Mouse (Mus musculus) hindbrain, embryonic 11.5 days (tissue): ENCODE data around the gene Rnf212. TPM values are rescaled to one million over a fixed set of nuclear protein-coding genes. Genes with fewer than 3 reads are reported as not detected.

Source experiments
- ATAC-seq: fragments of 200-750 bp; cut with Nextera tagmentation; 2 replicates; pipeline ENCODE4 v1.8.0; 2017; ENCODE audit warnings: mild to moderate bottlenecking, moderate TSS enrichment, moderate library complexity; ENCODE audit not compliant: low FRiP score
- DNase-seq: peaks from one replicate; pipeline ENCODE4 v3.0.0-alpha.2; 2015; ENCODE audit warnings: low spot score
- H3K27ac ChIP-seq: fragments of 300-500 bp; sonication (generic); 2 replicates; pipeline ENCODE4 v1.5.1; 2014; ENCODE audit warnings: mild to moderate bottlenecking, low read depth, low read length
- H3K27me3 ChIP-seq: fragments of 300-500 bp; sonication (generic); 2 replicates; pipeline ENCODE4 v1.6.1; 2014; ENCODE audit warnings: mild to moderate bottlenecking, low read length, moderate library complexity, mixed read lengths; ENCODE audit not compliant: control insufficient read depth, insufficient read depth
- H3K36me3 ChIP-seq: fragments of 300-500 bp; sonication (generic); 2 replicates; pipeline ENCODE4 v1.6.1; 2014; ENCODE audit warnings: mild to moderate bottlenecking, low read length, moderate library complexity, mixed read lengths; ENCODE audit not compliant: control insufficient read depth, insufficient read depth
- H3K4me1 ChIP-seq: fragments of 300-500 bp; sonication (generic); replicated peaks from 2 replicates; pipeline ENCODE4 v1.6.1; 2014; ENCODE audit warnings: low read length, mixed read lengths; ENCODE audit not compliant: control insufficient read depth, insufficient read depth
- H3K4me2 ChIP-seq: fragments of 300-500 bp; sonication (generic); replicated peaks from 2 replicates; pipeline ENCODE4 v1.6.1; 2014; ENCODE audit warnings: mild to moderate bottlenecking, low read depth, low read length
- H3K4me3 ChIP-seq: fragments of 300-500 bp; sonication (generic); 2 replicates; pipeline ENCODE4 v1.5.1; 2014; ENCODE audit warnings: low read depth, low read length
- H3K9ac ChIP-seq: fragments of 300-500 bp; sonication (generic); 2 replicates; pipeline ENCODE4 v1.6.1; 2014; ENCODE audit warnings: low read depth, low read length
- H3K9me3 ChIP-seq: fragments of 300-500 bp; sonication (generic); 2 replicates; pipeline ENCODE4 v1.6.1; 2016; ENCODE audit warnings: low read length; ENCODE audit not compliant: control insufficient read depth
- WGBS: fragments of 180-500 bp; shearing (Covaris S2); extraction: QIAGEN DNeasy Blood & Tissue Kit; methylation state at CpG from one replicate; pipeline ENCODE4 v1.1.7; 2014; 5-methylcytosine and 5-hydroxymethylcytosine counted together
- polyA plus RNA-seq: library from polyadenylated mRNA; unstranded; fragments of >200 nt; fragmentation: Nextera tagmentation; extraction: Ambion mirVana; gene quantifications from 2 replicates; pipeline ENCODE4 v1.2.1, GENCODE M21; 2014

Rnf212 gene
- polyA plus RNA-seq, 1 experiment from 2014 or later, result 1.1 TPM

GRCm38 (mm10) chr5:108750328-108751210, 24.2 kb downstream of the Rnf212 start:
- Histone ChIP-seq H3K4me3 (no peak overlapping the region), H3K9me3 (no peaks in the 10 kb centered on the region), H3K27ac (no peak overlapping the region), H3K4me1 (no peaks in the 10 kb centered on the region), H3K36me3 (no peaks in the 10 kb centered on the region), H3K4me2 (no peak overlapping the region), H3K27me3 (no peaks in the 10 kb centered on the region), H3K9ac (no peak overlapping the region)
- DNase-seq (no peak), ATAC-seq (no peak)
- 79% methylated on average over 5 of the region's 5 CpGs for WGBS

DNA sequence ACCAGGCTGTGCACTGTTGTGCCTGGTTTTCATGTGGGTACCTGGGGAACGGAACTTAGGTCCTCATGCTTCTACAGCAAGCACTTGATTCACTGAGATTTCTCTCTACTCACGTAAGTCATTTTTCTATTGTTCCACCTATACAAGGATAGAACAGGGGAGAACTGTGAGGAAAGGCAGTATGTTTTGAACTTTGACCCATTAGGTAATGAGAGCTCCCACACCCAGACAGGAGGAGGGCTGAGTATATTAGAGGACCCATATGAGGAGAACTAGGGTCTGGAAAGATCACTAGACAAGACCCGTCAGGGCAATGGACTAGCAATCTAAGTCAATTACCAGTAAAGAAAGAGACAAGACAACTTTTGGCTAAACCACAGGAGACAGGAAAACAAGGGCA, 30.2 kb downstream of the Rnf212 start:
- Histone ChIP-seq H3K9me3 (no peaks in the 10 kb centered on the region), H3K27me3 (no peaks in the 10 kb centered on the region), H3K36me3 (no peaks in the 10 kb centered on the region), H3K4me1 (no peaks in the 10 kb centered on the region), H3K4me3 (no peak overlapping the region), H3K27ac (no peak overlapping the region), H3K4me2 (no peak overlapping the region), H3K9ac (no peak overlapping the region)
- DNase-seq, result no peak
- 82% methylated on average over 3 of the region's 3 CpGs for WGBS
- ATAC-seq, result no peak

DNA sequence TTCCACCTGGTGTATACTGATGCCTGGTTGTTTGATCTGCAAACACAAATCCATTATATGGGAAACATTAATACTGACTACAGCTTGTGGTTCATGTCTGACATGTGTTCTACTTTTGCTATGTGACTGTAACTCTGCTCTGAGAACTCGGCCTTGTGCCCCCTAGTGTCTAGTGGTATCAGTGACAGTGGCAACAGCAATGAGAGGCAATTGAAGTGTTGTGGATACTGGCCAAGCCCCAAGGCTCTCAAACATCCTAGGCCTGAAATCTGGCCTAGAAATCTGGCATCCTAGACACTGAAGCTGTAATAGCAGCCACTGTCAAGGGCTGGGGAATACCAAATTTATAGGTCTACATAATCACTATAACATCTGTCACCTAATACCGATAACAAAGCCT, 30.9 kb downstream of the Rnf212 start:
- Histone ChIP-seq H3K36me3 (no peaks in the 10 kb centered on the region), H3K9ac (no peak overlapping the region), H3K4me1 (no peaks in the 10 kb centered on the region), H3K27ac (no peak overlapping the region), H3K4me3 (no peak overlapping the region), H3K9me3 (no peaks in the 10 kb centered on the region), H3K27me3 (no peaks in the 10 kb centered on the region), H3K4me2 (no peak overlapping the region)
- DNase-seq, result no peak
- 66% methylated on average over 2 of the region's 2 CpGs for WGBS
- ATAC-seq, result no peak

DNA sequence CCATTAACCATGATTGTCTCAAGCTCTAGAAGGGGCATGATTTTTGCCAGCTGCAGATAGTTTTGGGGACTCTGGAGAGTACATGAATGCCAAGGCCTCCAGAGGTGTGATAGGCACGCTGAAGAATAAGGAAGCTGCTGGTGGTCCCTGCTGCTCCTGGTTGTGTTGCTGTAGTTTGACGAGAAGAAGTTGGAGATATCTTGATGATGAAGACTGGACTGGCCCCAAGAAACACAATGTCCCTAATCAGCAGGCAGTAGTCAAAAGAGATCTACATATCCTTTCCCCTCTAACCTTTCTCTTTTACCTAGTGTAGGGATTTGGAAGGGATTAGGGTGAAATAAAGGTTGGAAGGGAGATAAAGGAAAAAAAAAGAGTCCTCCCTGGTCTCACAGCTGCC, 32.2 kb downstream of the Rnf212 start:
- DNase-seq (no peak), ATAC-seq (no peak)
- Histone ChIP-seq H3K4me1 (no peaks in the 10 kb centered on the region), H3K36me3 (no peaks in the 10 kb centered on the region), H3K27me3 (no peaks in the 10 kb centered on the region), H3K4me3 (no peak overlapping the region), H3K9me3 (no peaks in the 10 kb centered on the region), H3K4me2 (no peak overlapping the region), H3K27ac (no peak overlapping the region), H3K9ac (no peak overlapping the region)
- WGBS, result 72% methylated on average over 2 of the region's 2 CpGs

- Histone ChIP-seq H3K9ac (no peak overlapping the region), H3K4me1 (no peaks in the 10 kb centered on the region), H3K27ac (no peak overlapping the region), H3K36me3 (no peaks in the 10 kb centered on the region), H3K9me3 (no peaks in the 10 kb centered on the region), H3K4me2 (no peak overlapping the region), H3K4me3 (no peak overlapping the region), H3K27me3 (no peaks in the 10 kb centered on the region)
- WGBS, result 81% methylated on average over 2 of the region's 2 CpGs
- DNase-seq (no peak), ATAC-seq (no peak)
These were observed 32.9 kb downstream of the Rnf212 start for GRCm38 (mm10) chr5:108741844-108742243.

- no peaks in the 10 kb centered on the region for H3K4me1 ChIP-seq
- WGBS, result 100% methylated on average over 1 of the region's 1 CpGs
- DNase-seq (no peak), ATAC-seq (no peak)
- H3K27me3 ChIP-seq, result no peaks in the 10 kb centered on the region
- H3K4me3 ChIP-seq, result no peak overlapping the region
- H3K27ac ChIP-seq, result no peak overlapping the region
- no peaks in the 10 kb centered on the region for H3K36me3 ChIP-seq
- H3K9me3 ChIP-seq, result no peaks in the 10 kb centered on the region
- no peak overlapping the region for H3K4me2 ChIP-seq
- no peak overlapping the region for H3K9ac ChIP-seq
These were observed 47.4 kb downstream of the Rnf212 start for GRCm38 (mm10) chr5:108727425-108727824.

DNA sequence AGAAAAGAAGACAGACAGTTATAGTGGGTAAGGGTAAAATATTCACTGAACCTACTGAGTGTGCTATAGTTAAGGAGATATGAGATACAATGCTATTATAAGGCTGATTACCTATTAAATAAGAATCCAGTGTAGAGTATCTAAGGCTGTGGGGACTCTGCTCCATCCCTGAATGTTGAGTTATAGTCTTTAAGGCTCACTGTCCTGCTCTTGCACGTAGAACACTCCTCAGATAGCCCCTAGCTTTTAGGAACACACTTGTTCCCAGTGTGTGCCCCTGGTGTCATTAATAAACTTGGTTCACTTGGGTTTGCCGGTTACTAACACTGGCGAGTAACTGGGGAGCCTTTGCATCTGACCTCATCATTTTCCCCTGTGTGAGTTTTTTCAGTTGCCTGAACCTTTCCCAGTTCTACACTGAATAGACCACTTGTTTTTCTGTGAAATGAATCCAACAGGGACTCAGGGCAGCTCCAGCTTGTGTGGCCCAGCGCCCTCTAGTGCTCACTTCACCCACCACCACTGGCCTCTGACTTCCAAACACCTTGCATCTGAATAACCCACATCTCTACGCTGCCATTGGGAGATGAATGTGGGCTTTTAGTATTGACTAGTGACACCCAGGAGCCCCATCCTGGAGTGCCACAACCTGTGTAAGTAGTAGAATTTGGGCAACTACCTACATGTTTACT, 48.1 kb downstream of the Rnf212 start:
- Histone ChIP-seq H3K27ac (no peak overlapping the region), H3K9ac (no peak overlapping the region), H3K9me3 (no peaks in the 10 kb centered on the region), H3K36me3 (no peaks in the 10 kb centered on the region), H3K27me3 (no peaks in the 10 kb centered on the region), H3K4me2 (no peak overlapping the region), H3K4me1 (no peaks in the 10 kb centered on the region), H3K4me3 (no peak overlapping the region)
- DNase-seq (peak; percentile 82), ATAC-seq (peak; percentile 79)
- 24% methylated on average over 5 of the region's 5 CpGs for WGBS

- no peaks in the 10 kb centered on the region for H3K9me3 ChIP-seq
- 78% methylated on average over 2 of the region's 2 CpGs for WGBS
- no peak for ATAC-seq
These were observed 50.8 kb downstream of the Rnf212 start for GRCm38 (mm10) chr5:108724006-108724405.

DNA sequence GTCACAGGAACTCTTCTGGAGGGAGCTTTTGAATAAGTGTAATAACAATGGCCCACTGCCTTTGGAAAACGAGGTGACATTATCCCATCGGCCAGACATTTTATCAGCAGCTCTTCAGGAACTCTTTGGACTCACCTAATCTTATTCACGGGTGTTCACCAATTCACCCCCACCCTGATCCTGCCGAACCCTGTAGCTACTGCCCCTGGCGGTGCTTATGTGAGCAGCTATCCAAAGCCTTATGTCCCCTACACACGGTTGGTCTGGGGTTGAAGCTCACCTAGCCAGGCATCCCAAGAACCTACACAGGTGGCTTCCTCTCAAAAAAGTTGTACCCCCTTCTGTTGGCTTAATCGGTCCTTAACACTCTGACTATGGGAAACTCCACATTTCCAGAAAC, 55.0 kb downstream of the Rnf212 start:
- no peak overlapping the region for H3K9ac ChIP-seq
- 69% methylated on average over 7 of the region's 7 CpGs for WGBS
- no peak overlapping the region for H3K27ac ChIP-seq
- H3K4me1 ChIP-seq, result no peaks in the 10 kb centered on the region; the same call in 1 of the 2 replicates
- no peaks in the 10 kb centered on the region for H3K36me3 ChIP-seq
- no peak for ATAC-seq
- no peak for DNase-seq
- H3K4me3 ChIP-seq, result no peak overlapping the region
- no peaks in the 10 kb centered on the region for H3K9me3 ChIP-seq
- no peaks in the 10 kb centered on the region for H3K27me3 ChIP-seq
- no peak overlapping the region for H3K4me2 ChIP-seq

More at GRCm38 (mm10) chr5:108724006-108724405, 50.8 kb downstream of the Rnf212 start:
- no peaks in the 10 kb centered on the region for H3K27me3 ChIP-seq
- H3K4me1 ChIP-seq, result no peaks in the 10 kb centered on the region
- H3K36me3 ChIP-seq, result no peaks in the 10 kb centered on the region
- no peak for DNase-seq
- no peak overlapping the region for H3K27ac ChIP-seq
- H3K9ac ChIP-seq, result no peak overlapping the region
- H3K4me3 ChIP-seq, result no peak overlapping the region
- H3K4me2 ChIP-seq, result no peak overlapping the region
